Mouse (Mus musculus) thymus, adult 2 months (tissue): Measurements from ENCODE around the gene Cnpy2.

Experiments
- CTCF ChIP-seq: fragments of 200-500 bp; IDR thresholded peaks from 2 replicates; pipeline ENCODE4 v1.5.1; 2012; ENCODE audit warnings: mild to moderate bottlenecking, control low read depth, low read length, moderate library complexity, borderline replicate concordance; ENCODE audit not compliant: control insufficient read depth, poor library complexity, insufficient read depth; ENCODE audit errors: extremely low read depth
- POLR2A ChIP-seq: fragments of 200-500 bp; IDR thresholded peaks from 2 replicates; pipeline ENCODE4 v1.6.1; 2012; ENCODE audit warnings: mild to moderate bottlenecking, low read length, control low read depth, moderate library complexity; ENCODE audit not compliant: control insufficient read depth, poor library complexity, insufficient read depth; ENCODE audit errors: extremely low read depth

DNA sequence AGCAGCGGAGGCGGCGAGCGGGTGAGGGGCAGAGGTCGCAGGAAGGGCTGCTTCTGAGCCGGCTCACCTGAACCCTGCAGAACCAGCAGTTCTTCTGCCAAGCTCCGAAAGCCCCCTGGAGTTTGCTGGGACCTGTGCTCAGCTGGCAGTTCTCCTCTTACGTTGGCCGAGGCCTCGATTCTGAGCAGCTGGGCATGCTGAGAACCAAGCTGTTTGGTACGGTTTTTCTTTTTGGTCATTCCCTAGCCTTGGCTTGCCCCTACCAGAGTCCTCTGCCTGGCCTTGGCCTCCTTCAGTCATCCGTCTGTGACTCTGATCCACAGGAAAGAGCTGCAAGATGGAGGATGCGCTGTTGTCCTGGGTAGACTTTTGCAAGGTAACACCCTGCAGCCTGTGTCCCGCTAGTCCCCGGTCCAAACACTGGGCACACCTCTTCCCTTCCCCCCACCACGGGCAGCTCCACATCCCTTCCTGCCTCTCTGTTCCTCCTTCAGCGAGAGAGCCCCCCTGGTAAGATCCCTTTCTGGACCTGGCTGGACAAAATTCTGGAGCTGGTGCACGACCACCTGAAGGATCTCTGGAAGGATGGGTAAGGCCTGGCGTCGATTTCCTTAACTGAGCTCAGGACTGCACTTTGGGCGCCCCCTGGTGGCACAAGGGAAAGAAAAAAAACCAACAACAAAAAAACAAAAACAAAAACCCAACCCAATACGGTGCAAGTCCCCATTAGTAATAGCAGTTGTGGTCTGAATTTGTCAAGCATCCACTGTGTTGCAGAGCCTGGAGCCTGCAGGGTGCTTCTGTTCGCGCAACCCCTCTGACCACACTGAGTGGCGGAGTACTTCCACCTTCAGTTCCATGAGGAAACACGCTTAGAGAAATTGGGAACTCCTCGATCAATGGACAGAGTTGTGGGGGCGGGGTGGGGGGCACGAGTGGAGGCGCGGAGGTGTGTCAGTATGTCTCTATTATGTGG is 38.4 kb upstream of the Cnpy2 start:
- TF ChIP-seq CTCF (peak; percentile 71; the same call in 1 of the 2 replicates), POLR2A (no peak)
